Mouse (Mus musculus) kidney, postnatal 25 days (tissue): ENCODE data around the gene Meis1.

Experiments
- DNase-seq, 2 experiments: peaks; one replicate each; pipeline ENCODE4 v3.0.0; 2021; ENCODE audit warnings: mixed read lengths in 2 of 2

Meis1 gene

DNA sequence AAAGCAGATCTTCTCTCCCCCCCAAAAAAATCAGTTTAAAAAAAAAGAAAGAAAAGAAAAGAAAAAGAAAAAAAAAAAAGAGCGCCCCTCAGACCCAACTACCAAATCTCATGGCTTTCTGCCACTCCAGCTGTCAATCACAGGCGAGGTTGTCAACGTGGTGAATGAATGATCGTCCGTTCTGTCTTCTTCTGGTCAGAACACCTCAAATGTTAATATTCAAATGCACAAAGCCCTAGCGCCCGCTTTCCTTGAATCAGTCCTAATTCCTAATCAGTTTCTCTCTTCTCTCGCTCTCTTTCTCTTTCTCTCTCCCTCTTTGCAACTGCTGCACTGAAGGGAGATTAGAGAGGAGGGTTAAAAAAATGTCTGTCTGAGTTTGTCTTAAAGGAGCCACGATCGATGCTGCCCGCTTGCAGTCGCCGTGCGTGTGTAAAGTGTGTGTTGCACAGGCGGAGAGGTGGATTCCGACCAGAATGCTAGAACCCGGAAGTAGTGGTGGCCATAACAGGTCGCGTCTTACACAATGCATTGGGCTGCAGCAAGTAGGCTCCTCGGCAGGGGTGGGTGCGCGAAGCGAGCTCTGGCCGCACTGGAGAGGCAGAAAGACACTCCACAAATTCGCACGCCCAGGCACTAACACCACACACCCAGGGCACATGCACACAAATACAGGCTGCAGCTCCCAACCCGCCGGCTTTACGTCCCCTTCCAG lies at the start of gene Meis1:
Gene Meis1 (minus strand): TSS at position 497 of the 715 bp plus-strand sequence.
- peak; percentile 87 to 94 for DNase-seq

DNA sequence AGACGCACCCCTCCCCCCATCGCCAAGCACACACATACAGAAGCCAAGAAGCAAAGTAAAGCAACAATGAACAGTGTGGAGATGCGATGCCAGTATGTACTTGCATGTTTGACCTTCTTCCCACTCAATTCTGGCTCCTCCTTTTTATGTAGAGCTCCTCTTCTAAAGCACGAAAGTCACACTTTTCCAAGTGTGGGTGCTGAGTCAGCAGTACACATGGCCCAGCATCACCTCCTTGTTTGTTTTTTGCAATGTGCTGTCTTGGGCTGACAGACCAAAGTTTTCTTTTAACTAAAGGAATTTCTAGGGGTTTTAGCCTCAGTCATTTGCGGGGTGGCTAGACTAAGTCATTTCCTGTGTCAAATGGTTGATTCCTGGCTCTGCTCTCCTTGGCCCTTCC lies 48.5 kb upstream of the Meis1 start:
- no peak for DNase-seq

DNA sequence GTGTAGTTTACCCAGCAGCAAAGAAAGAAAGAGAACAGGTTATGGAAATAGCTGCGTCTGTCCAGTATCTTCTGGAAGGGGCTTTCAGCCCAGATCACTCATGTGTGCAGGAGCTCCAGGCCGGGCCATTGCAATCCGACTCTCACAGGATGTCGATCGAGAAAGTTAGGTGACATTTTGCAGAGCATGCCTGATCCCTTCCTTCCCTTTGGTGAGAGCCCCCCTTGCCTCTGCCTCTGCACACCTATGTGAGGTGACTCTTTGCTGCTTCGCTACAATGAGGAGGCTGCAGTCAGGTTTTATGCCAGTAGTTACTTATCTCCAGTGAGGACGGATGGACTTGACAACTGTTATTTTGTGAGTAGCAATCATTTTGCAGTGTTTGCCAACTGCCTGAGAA lies 30.5 kb upstream of the Meis1 start:
- no peak for DNase-seq

GRCm38 (mm10) chr11:19036595-19037166 lies 17.9 kb upstream of the Meis1 start:
- DNase-seq: no peak

DNA sequence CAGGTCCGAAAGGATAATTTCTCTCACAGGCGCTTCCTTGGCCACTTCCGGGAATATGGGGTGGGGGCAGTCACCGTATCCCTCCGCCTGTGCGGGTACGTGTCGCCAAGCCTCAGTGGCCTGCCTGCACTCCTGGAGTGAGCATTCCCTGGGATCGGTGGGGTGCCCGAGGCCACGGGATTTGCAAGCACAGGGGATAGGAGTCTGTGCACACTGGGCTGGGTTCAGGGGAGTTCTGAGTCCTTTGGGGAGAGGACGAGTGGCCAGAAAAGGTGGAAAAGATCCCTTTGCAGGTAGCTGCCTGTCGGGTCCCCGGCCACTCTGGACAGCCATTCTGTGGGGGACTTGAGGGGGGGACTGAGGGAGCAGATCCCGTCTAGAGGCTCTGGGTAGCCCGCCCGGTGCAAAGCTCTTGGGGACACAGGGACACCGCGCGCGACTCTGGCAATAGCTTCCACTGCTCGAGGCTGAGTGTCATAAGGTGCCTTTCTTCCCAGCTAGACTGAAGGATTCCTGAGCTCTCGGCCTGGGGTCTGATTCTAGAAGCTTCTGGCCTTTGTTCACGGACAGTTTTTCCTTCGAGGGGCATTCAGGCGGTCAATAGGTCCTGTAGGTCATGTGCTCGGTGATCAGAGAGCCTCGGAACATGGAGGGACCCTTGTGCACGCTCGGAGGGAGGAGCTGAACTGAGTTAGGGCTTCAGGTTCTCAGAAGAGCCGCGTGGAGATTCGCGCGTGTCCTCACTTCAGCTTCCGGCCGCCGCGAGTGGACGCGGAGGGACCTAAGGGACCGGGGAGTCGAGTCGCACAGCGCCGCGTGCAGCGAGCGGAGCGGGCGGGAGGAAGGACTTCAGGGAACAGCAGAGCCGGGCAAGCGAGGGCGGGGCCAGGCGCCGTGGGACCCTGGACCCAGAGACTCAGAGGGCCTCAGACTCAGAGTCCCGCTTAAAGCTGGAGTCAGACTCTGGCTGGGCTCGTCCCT lies 8.1 kb upstream of the Meis1 start:
- DNase-seq: peak; percentile 69 to 81

- DNase-seq: no peak
Measured at GRCm38 (mm10) chr11:19025976-19026520, 7.3 kb upstream of the Meis1 start.

GRCm38 (mm10) chr11:19024496-19025265 lies 5.9 kb upstream of the Meis1 start:
- DNase-seq: peak in 1 of 2 experiments; percentile 53

DNA sequence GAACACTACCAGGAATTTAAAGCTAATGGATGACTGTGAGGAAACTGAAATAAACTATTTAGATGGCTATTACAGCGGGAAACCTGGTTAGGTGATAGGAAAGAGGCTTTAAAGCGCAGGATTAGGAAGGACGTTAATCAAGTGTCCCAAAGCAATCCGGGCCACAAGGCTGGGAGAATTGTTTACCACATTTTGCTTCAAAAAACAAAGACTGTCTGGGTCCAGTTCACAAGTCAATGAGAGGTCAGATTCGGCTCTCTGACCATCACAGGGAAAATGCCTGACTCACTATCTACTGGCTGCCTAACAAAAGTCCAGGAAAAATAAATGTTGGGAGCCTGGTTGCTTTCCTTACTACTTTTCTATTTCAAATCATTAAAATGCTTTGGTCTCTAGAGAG lies 4.6 kb upstream of the Meis1 start:
- DNase-seq: peak in 1 of 2 experiments; percentile 42

- no peak for DNase-seq
Measured at GRCm38 (mm10) chr11:19022576-19022975, 3.8 kb upstream of the Meis1 start.

GRCm38 (mm10) chr11:19020951-19021710 lies 2.3 kb upstream of the Meis1 start:
- peak in 1 of 2 experiments; percentile 34 for DNase-seq

DNA sequence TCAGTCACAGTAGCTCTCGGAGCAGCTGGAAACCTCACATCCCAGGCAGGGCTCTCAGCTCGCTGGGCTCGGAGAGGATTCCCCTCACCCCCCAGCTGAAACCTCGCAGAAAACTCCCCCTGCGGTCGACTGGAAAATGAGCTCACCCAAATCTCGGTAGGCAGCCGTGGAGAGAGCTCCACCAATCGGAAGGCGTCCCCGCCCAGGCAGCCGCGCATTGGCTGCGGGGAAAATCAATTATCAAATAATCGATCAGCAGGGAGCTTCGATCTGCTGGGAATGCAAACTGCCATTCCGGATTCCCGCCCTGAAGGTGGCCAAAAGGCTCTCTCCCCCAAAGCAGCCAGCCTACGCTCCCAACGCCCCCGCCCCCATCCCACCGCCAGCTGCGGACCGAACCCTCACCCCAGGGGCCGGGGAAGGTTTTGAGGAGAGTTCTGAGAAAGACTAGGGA lies 1.6 kb upstream of the Meis1 start:
- DNase-seq: peak; percentile 87 to 94

DNA sequence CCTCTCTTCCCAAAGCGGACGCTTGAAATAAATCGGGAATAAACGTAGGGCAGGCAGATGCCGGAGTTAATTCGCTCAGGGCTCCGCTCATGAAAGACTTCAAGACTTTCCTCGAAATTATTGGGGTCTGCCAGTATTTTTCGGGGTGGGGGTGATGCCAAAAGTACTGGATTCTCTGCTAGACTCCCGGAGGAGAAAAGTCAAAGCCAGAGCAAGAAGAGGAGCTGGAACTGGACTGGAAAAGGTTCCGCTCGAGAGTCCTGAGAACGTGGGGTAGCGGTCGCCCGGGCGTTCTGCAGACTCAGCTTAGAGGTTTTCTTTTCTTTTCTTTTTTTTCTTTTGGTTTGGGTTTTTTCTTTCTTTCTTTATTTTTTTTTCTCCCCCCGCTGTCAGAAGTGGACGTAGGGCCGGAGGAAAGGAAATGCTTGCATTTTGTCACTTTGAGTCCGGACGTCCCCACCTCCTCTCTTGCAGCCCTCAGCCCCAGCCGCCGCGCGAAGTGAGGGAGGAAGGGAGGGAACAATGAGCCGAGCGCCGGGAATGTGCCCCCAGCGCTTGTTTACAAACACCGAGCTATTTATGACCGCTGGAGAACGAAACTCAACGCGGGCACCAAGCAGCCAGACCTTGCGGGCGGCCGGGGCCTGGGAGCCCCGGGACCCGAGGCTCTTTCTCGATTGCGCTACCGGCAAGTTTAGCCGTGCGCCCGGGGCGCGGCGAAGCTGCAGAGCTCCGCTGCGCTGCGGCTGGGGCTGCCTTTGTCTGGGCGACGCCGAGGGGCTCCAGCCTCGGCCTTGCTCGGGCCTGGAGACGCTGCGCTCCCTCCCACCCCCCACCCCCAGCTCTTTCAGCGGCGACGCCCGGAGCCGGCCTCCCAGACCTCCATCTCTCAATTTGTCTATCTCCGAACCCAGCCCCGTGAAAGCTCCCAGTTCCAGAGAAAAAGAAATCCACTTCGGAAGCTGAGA lies 703 bp upstream of the Meis1 start:
- DNase-seq: peak; percentile 63 to 73

GRCm38 (mm10) chr11:19017719-19018413 lies 919 bp downstream of the Meis1 start:
- DNase-seq: no peak

DNA sequence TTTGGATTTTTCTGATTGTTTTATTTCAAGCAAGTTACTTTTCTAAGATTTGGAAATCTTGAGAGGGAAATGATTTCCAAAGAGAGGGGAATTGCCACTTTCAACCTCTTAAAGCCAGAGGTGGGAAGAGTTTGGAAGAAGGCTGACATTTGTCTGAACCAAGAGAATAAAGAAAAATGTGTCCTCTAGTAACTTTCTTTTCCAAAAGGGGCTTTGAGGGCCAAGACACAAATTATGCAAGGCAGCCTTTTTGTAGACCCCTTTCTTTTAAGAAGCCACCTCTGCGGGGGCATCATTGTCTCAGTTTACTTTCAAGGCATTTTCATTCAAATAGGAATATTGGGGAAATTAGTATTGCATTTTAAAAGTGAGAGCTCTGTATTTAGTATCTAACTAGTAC lies 1.5 kb downstream of the Meis1 start:
- no peak for DNase-seq

DNA sequence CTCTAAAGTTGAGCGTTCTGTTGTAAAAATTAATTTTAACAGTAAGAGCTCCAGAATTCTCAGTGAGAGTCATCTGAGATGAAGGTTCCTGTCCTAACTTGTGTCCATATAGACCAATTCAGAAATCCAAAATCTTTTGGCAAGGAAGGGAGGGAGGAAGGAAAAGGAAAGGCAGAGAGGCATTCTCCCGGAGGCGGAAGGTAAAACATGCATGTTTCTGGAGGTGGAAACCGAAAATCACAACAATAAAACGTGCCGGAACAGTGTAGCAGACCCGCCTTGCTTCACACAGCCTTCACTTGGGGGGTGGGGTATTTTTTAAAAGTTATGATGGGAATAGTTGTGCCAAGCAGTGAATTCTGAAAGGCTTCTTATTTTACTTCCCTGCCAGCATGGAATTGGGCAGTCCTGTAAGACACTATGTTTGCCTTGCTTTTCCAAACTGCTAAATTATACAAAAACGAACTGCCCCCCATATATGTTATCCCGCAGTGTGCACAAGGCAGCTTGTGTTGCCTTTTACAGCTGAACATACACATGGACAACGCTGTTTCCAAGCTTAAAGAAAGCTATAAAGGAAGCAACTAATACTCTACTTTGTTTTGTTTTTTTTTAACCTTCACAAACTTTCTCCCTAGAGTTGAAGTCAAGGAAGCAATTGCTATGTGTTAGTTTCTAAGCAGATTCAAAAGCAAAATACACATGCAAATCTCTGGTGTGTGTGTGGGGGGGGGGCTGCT lies 2.1 kb downstream of the Meis1 start:
- no peak for DNase-seq

DNA sequence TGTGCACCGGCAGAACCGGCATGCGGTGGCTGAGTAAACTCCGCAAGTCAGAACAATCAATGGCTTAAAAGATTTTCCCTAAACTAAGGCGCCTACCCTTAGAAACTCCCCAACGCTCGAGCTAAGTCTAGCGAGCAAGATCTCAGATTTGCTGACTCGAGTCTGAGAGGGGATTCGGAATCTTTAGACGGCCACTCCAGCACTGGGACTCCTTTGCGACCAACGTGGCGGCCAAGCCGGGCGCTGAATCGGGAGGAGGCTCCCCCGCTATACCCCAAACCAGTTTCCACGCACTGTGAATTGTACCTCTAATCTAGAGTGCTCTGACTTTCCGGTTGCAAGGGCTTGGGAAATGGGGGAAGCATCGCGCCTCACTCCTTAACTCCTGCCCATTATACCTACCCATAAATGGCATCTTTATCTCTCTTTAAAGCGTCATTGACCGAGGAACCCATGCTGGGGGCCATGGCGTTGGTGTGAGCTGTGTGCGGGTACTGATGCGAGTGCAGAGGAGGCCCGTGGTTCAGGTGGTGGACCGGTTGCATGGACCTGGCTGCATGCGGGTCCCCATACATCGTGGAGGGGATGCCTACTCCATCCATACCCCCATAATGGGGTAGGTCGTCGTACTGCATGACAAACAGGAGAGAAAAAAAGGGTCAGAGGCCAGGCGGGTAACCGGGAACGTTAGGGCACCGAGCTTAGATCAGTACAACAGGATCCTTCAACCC lies 2.9 kb downstream of the Meis1 start:
- DNase-seq: peak in 1 of 2 experiments; percentile 38

- DNase-seq: no peak
Measured at GRCm38 (mm10) chr11:19015381-19015730, 3.4 kb downstream of the Meis1 start.
